In the genomic region with DNA sequence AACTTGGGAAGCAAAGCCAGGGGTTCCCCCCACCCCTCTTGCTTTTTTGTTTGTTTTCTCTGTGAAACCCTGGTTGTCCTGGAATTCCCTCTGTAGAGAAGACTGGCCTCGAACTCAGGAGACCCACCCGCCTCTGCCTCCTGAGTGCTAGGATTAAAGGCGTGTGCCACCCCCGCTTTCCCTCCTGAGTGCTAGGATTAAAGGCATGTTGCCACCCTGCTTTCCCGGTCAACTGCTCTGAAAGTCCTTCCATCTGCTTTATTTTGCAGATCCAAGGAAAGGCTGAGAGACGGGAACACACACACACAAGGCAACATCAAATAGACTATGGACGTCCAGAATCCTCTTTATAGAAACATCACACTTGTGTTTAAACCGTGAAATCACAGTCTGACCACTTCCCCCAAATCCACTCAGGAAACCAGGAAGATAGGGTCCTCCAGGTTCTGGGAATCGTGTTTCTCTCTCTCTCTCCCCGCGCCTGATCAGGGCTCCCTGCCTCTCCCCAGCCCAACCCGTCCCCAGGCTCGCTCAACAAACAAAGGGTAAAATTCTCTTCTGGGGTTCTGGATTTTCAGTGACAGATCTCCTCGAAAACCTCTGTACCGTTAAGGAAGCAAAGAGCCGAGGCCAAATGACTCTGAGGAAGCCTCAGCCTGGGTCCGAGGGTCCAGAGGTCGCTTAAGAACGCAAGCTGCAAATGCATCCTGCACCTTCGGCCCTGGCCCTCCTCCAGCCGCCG, we compare ENCODE assay signal across 1 mouse cellular context.
TF ChIP-seq lines count a peak whose summit lies in the region.

No protein-coding gene starts in this region.

TF ChIP-seq in MEL, 35 proteins besides CTCF, POLR2A, EP300 and RAD21:
- TF ChIP-seq CHD1 (IDR thresholded peaks at IDR 0.05; ENCODE audit: low read depth, low read length) (no peak), RCOR1 (IDR thresholded peaks at IDR 0.05; ENCODE audit: low read depth, low read length) (0 out of 2 replicates have a peak, but pooled peaks have one; percentile 6)
